Mouse (Mus musculus) lung, postnatal 4 days (tissue): ENCODE measurements at regions not wholly inside any gene's neighbourhood (a gene's known extent, or its start where the extent isn't known, plus 50 kb on each side); places are given as distances from the start of the nearest gene placed in this dataset.

Experiments used
- DNase-seq, 2 experiments: peaks; one replicate each; pipeline ENCODE4 v3.0.0; 2021

- no peak for DNase-seq
These were observed 583.6 kb upstream of the Sema6d start for GRCm38 (mm10) chr2:123506162-123506561.

DNA sequence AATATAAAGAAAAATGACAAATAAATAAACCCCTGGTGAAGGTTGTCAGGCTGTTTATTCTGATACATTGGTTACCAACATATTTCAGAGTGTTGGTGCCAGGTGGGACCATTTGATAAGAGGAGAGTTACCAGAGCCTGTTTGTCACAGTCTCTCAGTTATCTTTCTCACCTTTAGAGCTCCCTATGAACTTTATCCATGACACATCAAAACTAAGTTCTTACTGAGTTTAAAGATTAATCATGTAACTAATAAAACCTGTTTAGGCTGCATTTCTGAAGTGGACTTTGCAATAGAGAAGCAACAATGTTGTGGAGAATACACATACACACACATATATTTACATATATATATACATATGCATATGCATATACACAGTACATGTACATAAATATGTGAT lies 582.7 kb upstream of the Sema6d start:
- no peak for DNase-seq

- no peak for DNase-seq
These were observed 560.9 kb upstream of the Sema6d start for GRCm38 (mm10) chr2:123528915-123529314.

DNA sequence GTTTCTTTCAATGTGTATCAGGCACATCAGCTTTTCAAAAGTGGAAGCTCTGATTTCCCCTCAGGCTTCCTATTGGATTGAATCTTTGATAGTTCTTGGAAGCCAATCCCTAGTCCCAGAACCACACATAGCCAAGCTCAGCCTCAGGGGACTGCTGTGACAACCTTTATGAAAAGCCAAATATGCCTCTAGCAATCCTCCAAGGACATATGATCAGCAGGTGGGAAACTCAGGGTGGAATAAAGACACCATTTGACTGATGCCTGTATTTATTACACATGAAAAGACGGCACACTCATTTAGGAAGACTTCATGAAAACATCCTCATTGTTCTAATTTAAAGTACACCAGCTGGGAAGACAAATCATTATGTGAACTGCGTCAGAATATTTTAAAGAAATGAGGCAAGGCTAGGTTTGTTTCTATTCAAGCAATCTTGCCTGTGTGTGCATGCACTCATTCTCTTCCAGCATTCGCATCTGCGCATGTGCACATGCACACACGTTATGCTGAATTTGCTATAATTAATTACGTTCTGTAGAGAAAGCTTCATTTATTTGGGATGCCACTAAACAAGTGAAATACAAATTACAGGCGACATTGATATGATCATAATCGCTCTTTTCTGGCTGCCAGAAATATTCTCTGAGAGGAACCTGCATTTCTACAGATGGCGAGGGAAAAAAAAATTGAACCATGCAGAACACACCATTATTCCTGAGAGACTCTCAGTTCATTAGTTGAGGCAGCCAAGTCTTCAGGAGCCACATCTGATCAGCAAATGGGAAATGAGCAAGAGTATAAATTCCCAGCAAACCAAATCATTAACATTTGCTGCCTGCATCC lies 556.6 kb upstream of the Sema6d start:
- no peak for DNase-seq

GRCm38 (mm10) chr2:123551249-123551850 lies 538.4 kb upstream of the Sema6d start:
- DNase-seq: no peak

GRCm38 (mm10) chr2:123558123-123558650 lies 531.6 kb upstream of the Sema6d start:
- DNase-seq: no peak
